Comparison of ENCODE assay signal across 10 mouse cellular contexts in the genomic region with DNA sequence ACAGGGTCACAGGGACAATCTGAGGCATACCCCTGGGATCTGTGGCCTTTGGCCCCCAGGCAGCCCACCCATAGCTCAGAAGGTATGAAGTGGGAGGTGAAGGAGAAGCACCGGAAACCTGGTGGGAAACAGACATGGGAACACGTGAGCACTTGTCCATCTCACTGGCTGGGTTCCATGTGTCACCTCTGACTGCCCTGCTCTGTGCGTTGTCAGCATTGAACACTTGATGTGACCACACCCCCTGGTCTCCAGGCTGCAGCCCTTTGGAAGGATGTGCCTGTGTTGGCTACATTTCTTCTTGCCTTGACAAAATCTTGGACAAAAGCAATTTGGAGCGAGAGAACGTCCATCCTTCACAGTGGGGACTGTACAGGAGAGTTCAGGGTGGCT. TPM values are rescaled to one million over a fixed set of nuclear protein-coding genes. Genes with fewer than 3 reads are reported as not detected.
A peak's percentile ranks its signal among the peaks of the same experiment; 100 is the strongest.
DNase-seq lines count a peak whose midpoint lies in the region; ATAC-seq and TF ChIP-seq lines count a peak whose summit lies in the region.
"Had no signal": no experiment of that assay in that cellular context is flagged by ENCODE, and none has a peak within 500 bp of the region (broad histone marks: within the 10 kb centered on the region; RNA-seq: fewer than 3 reads in every experiment).

No protein-coding gene starts in this region.

- H3K36me3 ChIP-seq in heart, embryonic 15.5 days = no peaks in the 10 kb centered on the region
- H3K36me3 ChIP-seq in limb, embryonic 13.5 days = no peaks in the 10 kb centered on the region
- no peaks in the 10 kb centered on the region for H3K36me3 ChIP-seq in forebrain, postnatal 0 days (ENCODE audit: insufficient read depth)
- H3K36me3 ChIP-seq: forebrain, embryonic 15.5 days had no signal

- intact Hi-C loops in heart, postnatal 25 days (cut with DNase I) = loop anchor here (1.0 to 2.0 kb wide), 2 partner anchors 18 to 50 kb away; no protein-coding TSS in a partner anchor

- ATAC-seq in heart, embryonic 15.5 days (replicated peaks; ENCODE audit: insufficient number of reproducible peaks, insufficient read depth, low FRiP score, low read depth) = 0 out of 2 replicates have a peak, but pooled peaks have one; percentile 9
- no peak for ATAC-seq in limb, embryonic 13.5 days (ENCODE audit: low FRiP score, low read depth)
- no peak for ATAC-seq in forebrain, postnatal 0 days
- ATAC-seq: forebrain, embryonic 15.5 days had no signal

- no peak overlapping the region for H3K27ac ChIP-seq in heart, embryonic 15.5 days
- H3K27ac ChIP-seq in limb, embryonic 13.5 days = peak overlapping the region; percentile 10; the same call in 1 of the 2 replicates
- no peak overlapping the region for H3K27ac ChIP-seq in forebrain, postnatal 0 days (ENCODE audit: low read depth, low read length)
- H3K27ac ChIP-seq: forebrain, embryonic 15.5 days had no signal

- WGBS in heart, embryonic 15.5 days = 52% methylated on average over 5 of the region's 5 CpGs
- WGBS in limb, embryonic 13.5 days = 80% methylated on average over 5 of the region's 5 CpGs
- 85% methylated on average over 5 of the region's 5 CpGs for WGBS in forebrain, postnatal 0 days

- no peak for TF ChIP-seq CTCF in forebrain, postnatal 0 days (IDR thresholded peaks at IDR 0.05; ENCODE audit: low read depth)

- DNase-seq in heart, postnatal 25 days (ENCODE audit: low spot score) = no peak
- DNase-seq in thymus, postnatal 4 days = peak; percentile 28
- DNase-seq in thymus, postnatal 25 days = no peak
- DNase-seq in forebrain, postnatal 0 days = no peak
- DNase-seq in embryo, embryonic 9.5 days (ENCODE audit: extremely low spot score) = no peak
- DNase-seq in retina, embryonic 14.5 days (ENCODE audit: low spot score) = no peak
- DNase-seq: embryo, embryonic 11 days had no signal

- no peaks in the 10 kb centered on the region for H3K9me3 ChIP-seq in heart, embryonic 15.5 days (replicated peaks)
- H3K9me3 ChIP-seq in limb, embryonic 13.5 days = no peaks in the 10 kb centered on the region
- no peaks in the 10 kb centered on the region for H3K9me3 ChIP-seq in forebrain, postnatal 0 days (ENCODE audit: low read length)
- H3K9me3 ChIP-seq: forebrain, embryonic 15.5 days had no signal

- H3K4me2 ChIP-seq in heart, embryonic 15.5 days = no peak overlapping the region
- no peak overlapping the region for H3K4me2 ChIP-seq in limb, embryonic 13.5 days (replicated peaks)
- H3K4me2 ChIP-seq in forebrain, postnatal 0 days (ENCODE audit: low read depth) = no peak overlapping the region
- H3K4me2 ChIP-seq: forebrain, embryonic 15.5 days had no signal

- H3K4me1 ChIP-seq in heart, embryonic 15.5 days (replicated peaks) = peaks cover 21% of the 10 kb centered on the region
- H3K4me1 ChIP-seq in limb, embryonic 13.5 days = peaks cover 43% of the 10 kb centered on the region
- H3K4me1 ChIP-seq in forebrain, postnatal 0 days (ENCODE audit: insufficient read depth) = no peaks in the 10 kb centered on the region

- no peak overlapping the region for H3K9ac ChIP-seq in heart, embryonic 15.5 days
- no peak overlapping the region for H3K9ac ChIP-seq in limb, embryonic 13.5 days
- H3K9ac ChIP-seq in forebrain, postnatal 0 days = no peak overlapping the region
- H3K9ac ChIP-seq: forebrain, embryonic 15.5 days had no signal

- no peak overlapping the region for H3K4me3 ChIP-seq in heart, embryonic 15.5 days
- no peak overlapping the region for H3K4me3 ChIP-seq in limb, embryonic 13.5 days
- H3K4me3 ChIP-seq in forebrain, postnatal 0 days (ENCODE audit: low read depth, low read length) = no peak overlapping the region
- H3K4me3 ChIP-seq: forebrain, embryonic 15.5 days had no signal

- no peaks in the 10 kb centered on the region for H3K27me3 ChIP-seq in heart, embryonic 15.5 days
- H3K27me3 ChIP-seq in limb, embryonic 13.5 days = no peaks in the 10 kb centered on the region
- H3K27me3 ChIP-seq in forebrain, postnatal 0 days (ENCODE audit: insufficient read depth, low read length) = no peaks in the 10 kb centered on the region
- H3K27me3 ChIP-seq: forebrain, embryonic 15.5 days had no signal

RNA-seq across cellular contexts. Expression of gene Irf2bp2, which starts 20.9 kb away (rescaled TPM):
- polyA plus RNA-seq in heart, embryonic 15.5 days (2015; fragmentation: Nextera tagmentation; extraction: Ambion mirVana) = 10.3 and 10.4 TPM in 2 replicates
- 10 to 100 TPM; 63.9 to 71.4 TPM for total RNA-seq in heart, postnatal 25 days (2021)
- polyA plus RNA-seq in limb, embryonic 13.5 days (2015; fragmentation: Nextera tagmentation; extraction: Ambion mirVana) = 11.6 and 11.8 TPM in 2 replicates
- 62.3 and 88.6 TPM in 2 replicates for total RNA-seq in forebrain, postnatal 0 days (2014; rRNA removed)
- polyA plus RNA-seq in forebrain, postnatal 0 days (2015; fragmentation: Nextera tagmentation; extraction: Ambion mirVana) = 6.8 and 8.4 TPM in 2 replicates
